Mouse (Mus musculus) embryonic fibroblast, embryonic 13.5 days (primary cell): ENCODE results near the gene Slc25a5. TPM values are rescaled to one million over a fixed set of nuclear protein-coding genes. Genes with fewer than 3 reads are reported as not detected.

ENCODE experiments used
- H3K27ac ChIP-seq: 2 replicates; pipeline ENCODE4 v1.5.1; 2012; ENCODE audit warnings: low read length, control low read depth, inconsistent platforms; ENCODE audit not compliant: insufficient read depth
- H3K4me1 ChIP-seq: 2 replicates; pipeline ENCODE4 v1.6.1; 2011; ENCODE audit warnings: low read length; ENCODE audit not compliant: control insufficient read depth, insufficient read depth
- H3K4me3 ChIP-seq: 2 replicates; pipeline ENCODE4 v1.5.1; 2011; ENCODE audit warnings: mild to moderate bottlenecking, control low read depth, low read length; ENCODE audit not compliant: insufficient read depth
- CTCF ChIP-seq: IDR thresholded peaks from 2 replicates; pipeline ENCODE4 v1.5.1; 2011; ENCODE audit warnings: mild to moderate bottlenecking, control low read depth, low read length, moderate library complexity, borderline replicate concordance; ENCODE audit not compliant: insufficient read depth
- POLR2A ChIP-seq: IDR thresholded peaks from 2 replicates; pipeline ENCODE4 v1.6.1; 2011; ENCODE audit warnings: low read depth, mild to moderate bottlenecking, control low read depth, low read length, moderate library complexity
- polyA plus RNA-seq: library from polyadenylated mRNA; stranded (reverse); fragments of >200 nt; gene quantifications from 2 replicates; pipeline ENCODE4 v1.2.4, GENCODE M21; 2011; ENCODE audit warnings: low read depth; ENCODE audit not compliant: missing spikeins, insufficient read length

The Slc25a5 gene
- polyA plus RNA-seq, 1 experiment, result 502 TPM

- TF ChIP-seq CTCF (no peak), POLR2A (no peak)
- Histone ChIP-seq H3K4me3 (no peak overlapping the region), H3K4me1 (no peaks in the 10 kb centered on the region), H3K27ac (no peak overlapping the region)
These were observed 3.9 kb downstream of the Slc25a5 start for GRCm38 (mm10) chrX:36799131-36799879.

DNA sequence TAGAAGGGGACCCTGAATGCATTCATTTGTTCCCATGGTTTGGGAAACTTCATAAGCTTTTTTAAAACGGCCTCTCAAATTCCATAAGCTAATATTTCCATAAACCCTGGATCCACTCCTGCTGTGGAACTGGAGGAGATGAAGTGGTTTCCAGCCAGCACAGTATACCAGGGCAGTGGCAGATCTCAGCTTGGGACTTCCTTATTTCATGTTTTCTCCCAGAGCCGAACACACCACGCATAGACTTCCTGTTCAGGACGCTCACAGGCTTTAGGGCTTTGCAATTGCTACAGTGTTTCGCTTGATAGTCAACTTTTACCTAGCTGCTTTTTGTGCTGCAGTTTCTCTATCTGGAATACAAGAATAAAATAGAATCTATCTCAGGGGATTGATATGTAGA lies 7.7 kb downstream of the Slc25a5 start:
- Histone ChIP-seq H3K27ac (no peak overlapping the region), H3K4me3 (no peak overlapping the region), H3K4me1 (no peaks in the 10 kb centered on the region)
- TF ChIP-seq POLR2A, result no peak
- no peak for TF ChIP-seq CTCF

DNA sequence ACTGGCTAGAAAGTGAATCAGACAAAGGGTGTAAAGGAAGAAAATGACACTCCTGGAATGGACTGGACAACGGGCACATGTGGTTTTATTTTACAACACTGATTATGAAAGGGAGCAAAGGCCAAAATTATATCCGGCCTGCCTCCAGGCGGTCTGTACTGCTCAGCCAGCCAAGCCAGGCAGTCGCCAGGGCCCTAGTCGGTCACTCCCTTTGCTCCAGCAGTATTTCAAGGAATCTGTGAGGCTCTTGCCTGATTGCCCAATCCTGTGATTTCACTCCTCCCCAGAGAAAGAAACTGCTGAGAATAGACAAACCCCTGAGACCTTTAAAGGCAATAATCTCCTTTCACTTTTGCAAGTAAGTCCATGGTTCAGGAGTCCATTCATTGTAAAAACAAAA lies 8.7 kb downstream of the Slc25a5 start:
- Histone ChIP-seq H3K4me1 (no peaks in the 10 kb centered on the region), H3K27ac (no peak overlapping the region), H3K4me3 (no peak overlapping the region)
- TF ChIP-seq CTCF, result no peak
- TF ChIP-seq POLR2A, result no peak

GRCm38 (mm10) chrX:36805466-36806235 lies 10.2 kb downstream of the Slc25a5 start:
- H3K27ac ChIP-seq, result no peak overlapping the region

GRCm38 (mm10) chrX:36807360-36808317 lies 12.2 kb downstream of the Slc25a5 start:
- Histone ChIP-seq H3K27ac (peak overlapping the region; percentile 36; the same call in 1 of the 2 replicates), H3K4me3 (peak overlapping the region; percentile 40), H3K4me1 (no peaks in the 10 kb centered on the region)
- TF ChIP-seq CTCF (peak; percentile 50; the same call in 1 of the 2 replicates), POLR2A (peak; percentile 60)

More at GRCm38 (mm10) chrX:36805466-36806235, 10.2 kb downstream of the Slc25a5 start:
- TF ChIP-seq CTCF (no peak), POLR2A (no peak)
- no peak overlapping the region for H3K4me3 ChIP-seq
- H3K4me1 ChIP-seq, result no peaks in the 10 kb centered on the region

DNA sequence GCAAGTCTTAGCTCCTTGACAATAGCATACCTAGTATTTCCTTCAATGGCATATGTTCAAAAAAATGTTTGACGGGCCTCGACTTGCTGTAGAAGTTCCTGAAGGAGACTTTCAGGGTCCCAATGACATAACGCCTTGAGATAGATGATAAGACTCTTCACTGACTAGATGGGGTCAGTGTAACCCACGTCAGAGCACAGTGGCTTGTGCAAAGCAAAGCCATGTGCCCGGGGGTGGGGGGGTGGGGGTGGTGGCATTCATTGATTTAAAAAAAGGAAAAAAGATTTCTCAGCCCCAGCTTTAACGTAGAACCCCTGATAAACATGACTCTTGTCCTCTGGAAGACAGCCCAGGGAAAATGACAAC lies 12.8 kb downstream of the Slc25a5 start:
- H3K4me3 ChIP-seq, result no peak overlapping the region
- TF ChIP-seq POLR2A, result no peak
- no peak for TF ChIP-seq CTCF
- no peak overlapping the region for H3K27ac ChIP-seq
- no peaks in the 10 kb centered on the region for H3K4me1 ChIP-seq

- Histone ChIP-seq H3K4me1 (no peaks in the 10 kb centered on the region), H3K27ac (no peak overlapping the region), H3K4me3 (no peak overlapping the region)
- TF ChIP-seq POLR2A (no peak), CTCF (peak; percentile 25; the same call in 1 of the 2 replicates)
These were observed 15.9 kb downstream of the Slc25a5 start for GRCm38 (mm10) chrX:36811377-36811776.

DNA sequence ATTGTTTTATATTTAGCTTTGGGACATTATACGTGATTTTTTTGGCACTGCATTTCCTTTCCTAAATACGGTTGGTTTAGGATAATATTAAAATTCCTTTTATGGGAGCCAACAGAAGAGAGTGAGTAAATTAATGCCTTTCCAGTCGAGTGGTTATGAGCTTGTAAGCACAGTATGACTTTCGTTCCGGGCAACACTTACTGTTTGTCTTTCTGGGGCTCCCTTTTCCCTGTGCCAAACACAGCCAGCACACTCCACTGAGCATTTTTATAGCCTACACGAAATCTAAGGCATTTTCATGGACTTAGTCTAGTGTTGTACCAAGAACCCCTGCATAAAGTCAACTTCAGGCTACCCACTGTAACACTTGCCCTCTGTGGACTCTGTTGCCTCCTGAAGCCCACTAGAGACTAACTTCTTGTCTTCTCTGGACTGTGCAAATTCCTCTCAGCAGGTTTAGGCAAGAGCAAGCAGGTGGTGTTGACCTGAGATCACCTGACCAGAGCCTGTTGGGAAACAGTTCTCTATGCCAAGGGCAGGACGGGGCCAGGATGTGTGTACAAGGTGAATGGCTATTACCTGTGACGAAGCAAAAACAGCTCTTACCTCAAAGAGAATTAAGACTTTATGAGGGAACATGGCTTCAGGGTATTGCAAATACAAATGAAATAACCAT lies 18.8 kb downstream of the Slc25a5 start:
- TF ChIP-seq CTCF (no peak), POLR2A (no peak)
- Histone ChIP-seq H3K4me3 (no peak overlapping the region), H3K27ac (no peak overlapping the region), H3K4me1 (peaks cover 2% of the 10 kb centered on the region; the same call in 1 of the 2 replicates)

DNA sequence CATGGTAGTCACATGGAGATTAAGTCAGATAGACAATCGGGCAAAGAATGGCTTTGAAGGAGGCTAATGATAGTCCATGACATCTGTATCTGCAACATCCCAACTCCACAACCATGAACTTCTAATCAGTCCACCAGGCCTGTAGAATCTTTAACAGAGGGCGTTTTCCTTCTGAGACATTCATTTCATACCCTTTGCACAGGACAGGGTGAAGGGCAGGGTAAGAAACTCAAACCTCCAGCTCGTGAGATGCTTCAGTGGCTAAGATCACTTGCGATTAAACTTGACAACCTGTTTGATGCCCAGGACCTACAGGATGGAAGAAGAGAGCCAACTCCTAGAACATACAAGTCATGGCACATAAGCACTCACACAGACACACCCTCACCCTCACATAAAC lies 19.6 kb downstream of the Slc25a5 start:
- H3K4me1 ChIP-seq, result peaks cover 2% of the 10 kb centered on the region; the same call in 1 of the 2 replicates

More for the DNA sequence above, 19.6 kb downstream of the Slc25a5 start:
- Histone ChIP-seq H3K4me3 (no peak overlapping the region), H3K27ac (no peak overlapping the region)
- no peak for TF ChIP-seq POLR2A
- no peak for TF ChIP-seq CTCF
